Mouse (Mus musculus): ENCODE data around the gene Fermt2.

The Fermt2 gene

DNA sequence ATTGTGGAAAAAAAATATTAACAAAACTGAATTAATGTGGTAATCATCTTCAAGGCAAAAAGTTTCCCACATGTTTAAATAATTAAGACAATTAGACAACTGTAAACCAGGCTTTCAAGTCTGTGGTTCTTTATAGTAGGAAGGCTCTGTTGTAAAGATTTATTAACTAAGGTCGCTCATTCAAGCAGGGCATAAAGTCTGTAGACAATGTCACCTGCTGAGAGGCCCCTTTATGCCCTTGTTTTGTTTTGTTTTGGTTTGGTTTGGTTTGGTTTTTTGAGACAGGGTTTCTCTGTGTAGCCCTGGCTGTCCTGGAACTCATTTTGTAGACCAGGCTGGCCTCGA is 91.0 kb downstream of the Fermt2 start:
- in situ Hi-C loops (cut with MboI, MseI) = no loop called here

DNA sequence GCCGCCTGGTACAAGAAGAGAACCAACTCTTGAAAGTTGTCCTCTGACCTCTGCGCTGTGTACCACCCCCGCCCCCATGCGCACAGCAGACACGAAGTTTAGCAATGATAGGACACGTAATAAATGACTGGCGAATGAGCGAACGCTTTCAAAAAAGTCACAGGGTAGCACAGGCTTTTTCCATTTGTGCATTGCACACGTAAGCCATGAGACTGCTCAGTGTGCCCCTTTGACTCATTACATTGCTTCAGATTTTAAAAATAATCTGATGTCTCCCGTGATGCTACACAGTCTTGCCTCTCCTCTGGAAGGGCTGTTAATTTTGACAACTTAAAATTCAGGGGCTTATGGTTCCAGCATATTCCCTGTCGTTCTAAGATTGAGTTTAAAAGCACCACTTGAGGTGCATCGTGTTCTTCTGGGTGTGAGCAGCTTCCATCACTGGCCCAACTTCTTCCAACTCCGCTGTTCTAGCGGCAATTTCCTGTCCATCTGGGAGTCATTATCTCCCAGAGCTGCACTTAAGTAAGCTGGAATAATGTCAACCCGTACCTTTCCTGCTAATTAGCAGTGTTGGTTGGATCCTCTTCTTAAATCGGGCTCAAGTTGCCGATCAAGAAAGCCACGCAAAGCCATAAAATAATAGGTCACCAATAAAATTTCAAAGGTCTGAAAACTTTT is 91.5 kb downstream of the Fermt2 start:
- in situ Hi-C loops (cut with MboI, MseI) = no loop called here

GRCm38 (mm10) chr14:45434220-45434619 is 95.7 kb downstream of the Fermt2 start:
- in situ Hi-C loops (cut with MboI, MseI) = no loop called here

GRCm38 (mm10) chr14:45432003-45432402 is 97.9 kb downstream of the Fermt2 start:
- in situ Hi-C loops (cut with MboI, MseI) = no loop called here

DNA sequence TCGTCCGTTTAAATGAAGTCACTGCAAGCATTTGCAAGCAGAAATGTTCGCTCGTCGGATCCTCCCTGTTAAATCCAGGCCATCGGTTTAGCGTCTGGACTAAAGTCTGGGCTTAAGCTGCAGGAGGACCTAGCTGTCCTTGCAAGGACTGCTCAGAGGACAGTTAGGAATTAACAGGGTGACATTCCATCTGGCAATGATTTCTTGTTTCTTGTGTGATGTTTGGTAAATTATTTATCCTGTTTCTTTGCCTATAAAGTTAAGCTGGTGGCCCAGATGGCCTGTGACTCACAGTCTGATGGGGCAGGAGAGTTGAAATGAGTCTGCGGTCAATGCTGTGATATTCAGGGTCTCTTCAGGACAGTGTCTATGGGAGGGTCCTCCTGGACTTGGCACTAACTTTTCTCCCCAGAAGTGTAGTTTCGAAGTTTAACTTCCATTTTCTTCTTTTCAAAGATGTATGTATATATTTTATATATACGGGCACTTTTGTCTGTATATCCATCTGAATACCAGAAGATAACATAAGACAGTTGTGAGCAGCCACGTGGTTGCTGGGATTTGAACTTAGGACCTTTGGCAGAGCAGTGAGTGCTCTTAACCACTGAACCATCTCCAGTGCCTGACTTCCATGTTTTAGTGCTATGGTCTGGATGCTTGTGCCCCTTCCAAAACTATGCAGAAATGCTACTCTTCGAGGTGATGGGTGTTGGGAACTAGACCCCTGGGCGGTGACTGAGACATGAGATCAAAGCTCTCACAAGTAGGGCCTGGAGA is 99.7 kb downstream of the Fermt2 start:
- in situ Hi-C loops (cut with MboI, MseI) = no loop called here

DNA sequence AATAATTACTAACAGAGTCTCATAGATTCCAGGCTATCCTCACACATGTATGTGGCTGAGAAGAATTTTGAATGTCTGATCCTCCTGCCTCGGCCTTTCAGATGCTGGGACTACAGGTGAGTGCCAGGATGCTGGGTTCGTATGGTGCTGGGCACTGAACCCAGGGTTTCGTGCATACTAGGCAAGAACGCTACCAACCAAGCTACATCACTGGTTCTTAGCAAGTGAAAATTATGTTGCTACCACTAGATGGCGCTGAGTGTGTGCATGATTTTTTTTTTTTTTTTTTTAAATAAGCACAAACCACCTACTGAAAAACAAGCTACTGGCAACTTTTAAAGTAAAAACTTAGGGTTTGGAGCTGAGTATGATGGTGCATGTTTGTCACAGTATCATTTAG is 106.7 kb downstream of the Fermt2 start:
- in situ Hi-C loops (cut with MboI, MseI) = loop anchor here (25.0 kb wide), 1 partner anchor 264 kb away; no protein-coding TSS in a partner anchor

- in situ Hi-C loops (cut with MboI, MseI) = loop anchor here (25.0 kb wide), 1 partner anchor 265 kb away; no protein-coding TSS in a partner anchor
These were observed 107.5 kb downstream of the Fermt2 start for GRCm38 (mm10) chr14:45422371-45422770.

- in situ Hi-C loops (cut with MboI, MseI) = loop anchor here (25.0 kb wide), 1 partner anchor 268 kb away; no protein-coding TSS in a partner anchor
These were observed 110.6 kb downstream of the Fermt2 start for GRCm38 (mm10) chr14:45419323-45419722.

DNA sequence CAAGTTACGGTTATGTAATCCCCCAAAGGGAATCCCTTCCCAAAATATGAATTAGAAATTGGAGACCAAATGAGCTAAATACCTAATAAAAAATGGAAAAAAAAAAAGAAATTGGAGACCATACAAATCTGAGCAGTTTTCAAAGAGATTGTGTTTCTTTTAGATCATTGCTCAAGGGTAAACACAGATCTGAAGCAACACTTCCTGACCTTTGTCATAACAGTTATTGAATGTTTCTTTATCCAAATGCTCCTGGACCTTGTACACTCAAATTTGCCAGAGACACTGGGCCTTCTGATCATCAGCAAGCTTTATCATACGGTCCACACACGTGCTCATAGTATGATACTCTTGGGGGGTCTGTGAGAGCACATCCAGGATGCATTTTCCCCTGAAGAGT is 111.4 kb downstream of the Fermt2 start:
- in situ Hi-C loops (cut with MboI, MseI) = loop anchor here (25.0 kb wide), 1 partner anchor 269 kb away; no protein-coding TSS in a partner anchor

DNA sequence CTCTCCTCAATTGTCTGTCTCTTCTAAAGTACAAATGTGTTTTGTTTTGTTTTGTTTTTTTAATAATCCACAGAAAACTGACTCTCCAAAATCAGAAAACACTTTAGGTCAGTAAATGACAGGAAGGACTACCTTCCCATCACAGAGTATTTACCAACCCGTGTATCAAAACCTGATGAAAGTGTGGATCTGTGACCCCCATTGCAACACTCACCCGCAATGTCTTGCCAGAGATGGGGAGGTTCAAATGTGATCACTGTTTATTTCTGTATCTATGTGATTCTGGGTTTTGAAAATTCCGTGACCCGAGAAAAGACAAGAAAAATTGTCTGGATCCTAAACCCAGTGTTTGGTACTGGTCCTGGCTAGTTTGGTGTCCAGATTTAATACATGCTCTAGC is 113.7 kb downstream of the Fermt2 start:
- in situ Hi-C loops (cut with MboI, MseI) = loop anchor here (25.0 kb wide), 1 partner anchor 271 kb away; no protein-coding TSS in a partner anchor
